Mouse (Mus musculus): ENCODE results near the gene Olfr1347.
"Not testable (repeated sequence)": the region's sequence is repeated elsewhere in the genome, so short reads cannot be mapped to it uniquely, and the experiment has no call there.

GRCm38 (mm10) chr7:6477633-6478032 is 21.9 kb downstream of the Olfr1347 start:
- TF ChIP-seq MAFK (IDR thresholded peaks at IDR 0.05; ENCODE audit: insufficient read depth, low read depth, low read length); ZC3H11A (IDR thresholded peaks at IDR 0.05; ENCODE audit: borderline replicate concordance, low read depth, low read length); CHD2 (IDR thresholded peaks at IDR 0.05; ENCODE audit: low read depth, low read length): not testable (repeated sequence)

All from ES-E14 (cell line).